Mouse (Mus musculus) erythroblast, embryonic 14.5 days (primary cell): Measurements from ENCODE around the gene Kank2. TPM values are rescaled to one million over a fixed set of nuclear protein-coding genes. Genes with fewer than 3 reads are reported as not detected.

Experiments used
- H3K27me3 ChIP-seq: 2 replicates; pipeline ENCODE4 v1.6.1; 2012; ENCODE audit warnings: inconsistent platforms; ENCODE audit not compliant: control insufficient read depth
- H3K36me3 ChIP-seq: 2 replicates; pipeline ENCODE4 v1.6.1; 2012; ENCODE audit warnings: mild to moderate bottlenecking, inconsistent platforms; ENCODE audit not compliant: control insufficient read depth
- H3K4me1 ChIP-seq: 2 replicates; pipeline ENCODE4 v1.6.1; 2012; ENCODE audit warnings: inconsistent platforms; ENCODE audit not compliant: control insufficient read depth
- H3K4me3 ChIP-seq: replicated peaks from 2 replicates; pipeline ENCODE3; 2012; ENCODE audit warnings: moderate library complexity, mild to moderate bottlenecking, inconsistent platforms
- H3K9me3 ChIP-seq: 2 replicates; pipeline ENCODE4 v1.6.1; 2012; ENCODE audit warnings: low read length, inconsistent platforms, mixed read lengths; ENCODE audit not compliant: control insufficient read depth
- GATA1 ChIP-seq: IDR thresholded peaks from 2 replicates; pipeline ENCODE4 v1.6.1; 2012; ENCODE audit warnings: low read length, inconsistent platforms, mixed read lengths
- TAL1 ChIP-seq: IDR thresholded peaks from 3 replicates; pipeline ENCODE4 v1.6.1; 2012; ENCODE audit warnings: low read length, inconsistent platforms, mixed read lengths
- polyA plus RNA-seq: library from polyadenylated mRNA; stranded (reverse); fragments of >175 nt; gene quantifications from 2 replicates; pipeline ENCODE4 v1.2.3, GENCODE M21; 2012

The Kank2 gene
- polyA plus RNA-seq, result 0.02 and 0.03 TPM in 2 replicates

GRCm38 (mm10) chr9:21798345-21799009 is at the start of gene Kank2:
TSS of gene Kank2 (minus strand) at chr9:21798744.
- TF ChIP-seq TAL1 (no peak), GATA1 (no peak)
- H3K27me3 ChIP-seq, result peaks cover 27% of the 10 kb centered on the region
- H3K9me3 ChIP-seq, result peaks cover 2% of the 10 kb centered on the region; the same call in 1 of the 2 replicates
- H3K4me1 ChIP-seq, result peaks cover 15% of the 10 kb centered on the region
- H3K4me3 ChIP-seq, result peak within 1 kb of the TSS; percentile 67
- H3K36me3 ChIP-seq, result peaks cover 11% of the 10 kb centered on the region

- Histone ChIP-seq H3K9me3 (peaks cover 5% of the 10 kb centered on the region; the same call in 1 of the 2 replicates), H3K36me3 (no peaks in the 10 kb centered on the region), H3K4me1 (peaks cover 17% of the 10 kb centered on the region), H3K4me3 (no peak overlapping the region), H3K27me3 (no peaks in the 10 kb centered on the region)
- TF ChIP-seq TAL1 (no peak), GATA1 (no peak)
Measured at GRCm38 (mm10) chr9:21847926-21848325, 49.4 kb upstream of the Kank2 start.

GRCm38 (mm10) chr9:21847425-21847824 is 48.9 kb upstream of the Kank2 start:
- H3K4me3 ChIP-seq, result no peak overlapping the region
- no peak for TF ChIP-seq GATA1
- TF ChIP-seq TAL1, result no peak
- no peaks in the 10 kb centered on the region for H3K9me3 ChIP-seq
- H3K27me3 ChIP-seq, result no peaks in the 10 kb centered on the region
- peaks cover 12% of the 10 kb centered on the region for H3K4me1 ChIP-seq
- H3K36me3 ChIP-seq, result no peaks in the 10 kb centered on the region

GRCm38 (mm10) chr9:21846755-21847341 is 48.3 kb upstream of the Kank2 start:
- peaks cover 7% of the 10 kb centered on the region for H3K4me1 ChIP-seq
- no peaks in the 10 kb centered on the region for H3K9me3 ChIP-seq
- TF ChIP-seq TAL1 (no peak), GATA1 (no peak)
- no peak overlapping the region for H3K4me3 ChIP-seq
- H3K36me3 ChIP-seq, result no peaks in the 10 kb centered on the region
- H3K27me3 ChIP-seq, result no peaks in the 10 kb centered on the region

- no peaks in the 10 kb centered on the region for H3K36me3 ChIP-seq
- no peaks in the 10 kb centered on the region for H3K27me3 ChIP-seq
- no peaks in the 10 kb centered on the region for H3K9me3 ChIP-seq
- no peak overlapping the region for H3K4me3 ChIP-seq
- TF ChIP-seq TAL1 (no peak), GATA1 (no peak)
- peaks cover 3% of the 10 kb centered on the region; the same call in 1 of the 2 replicates for H3K4me1 ChIP-seq
Measured at GRCm38 (mm10) chr9:21845381-21846080, 47.0 kb upstream of the Kank2 start.

- TF ChIP-seq TAL1, result no peak
- no peak for TF ChIP-seq GATA1
- Histone ChIP-seq H3K27me3 (no peaks in the 10 kb centered on the region), H3K36me3 (no peaks in the 10 kb centered on the region), H3K9me3 (no peaks in the 10 kb centered on the region), H3K4me3 (no peak overlapping the region), H3K4me1 (peaks cover 3% of the 10 kb centered on the region; the same call in 1 of the 2 replicates)
Measured at GRCm38 (mm10) chr9:21843086-21843485, 44.5 kb upstream of the Kank2 start.

GRCm38 (mm10) chr9:21842391-21842790 is 43.8 kb upstream of the Kank2 start:
- H3K4me1 ChIP-seq, result no peaks in the 10 kb centered on the region; the same call in 1 of the 2 replicates
- H3K9me3 ChIP-seq, result no peaks in the 10 kb centered on the region
- peaks cover 5% of the 10 kb centered on the region; the same call in 1 of the 2 replicates for H3K36me3 ChIP-seq
- TF ChIP-seq GATA1 (no peak), TAL1 (no peak)
- H3K27me3 ChIP-seq, result no peaks in the 10 kb centered on the region
- H3K4me3 ChIP-seq, result no peak overlapping the region

GRCm38 (mm10) chr9:21841340-21841739 is 42.8 kb upstream of the Kank2 start:
- H3K36me3 ChIP-seq, result peaks cover 9% of the 10 kb centered on the region; the same call in 1 of the 2 replicates
- no peak overlapping the region for H3K4me3 ChIP-seq
- H3K4me1 ChIP-seq, result no peaks in the 10 kb centered on the region; the same call in 1 of the 2 replicates
- H3K9me3 ChIP-seq, result no peaks in the 10 kb centered on the region
- no peaks in the 10 kb centered on the region for H3K27me3 ChIP-seq
- no peak for TF ChIP-seq GATA1
- no peak for TF ChIP-seq TAL1

GRCm38 (mm10) chr9:21840115-21840787 is 41.7 kb upstream of the Kank2 start:
- peaks cover 9% of the 10 kb centered on the region; the same call in 1 of the 2 replicates for H3K36me3 ChIP-seq
- TF ChIP-seq GATA1 (no peak), TAL1 (no peak)
- no peak overlapping the region for H3K4me3 ChIP-seq
- H3K27me3 ChIP-seq, result no peaks in the 10 kb centered on the region
- no peaks in the 10 kb centered on the region for H3K9me3 ChIP-seq
- H3K4me1 ChIP-seq, result no peaks in the 10 kb centered on the region; the same call in 1 of the 2 replicates
